Mouse (Mus musculus) lung, postnatal 0 days (tissue): ENCODE measurements at regions not wholly inside any gene's neighbourhood (a gene's known extent, or its start where the extent isn't known, plus 50 kb on each side); places are given as distances from the start of the nearest gene placed in this dataset.

Source experiments
- ATAC-seq: fragments of 200-750 bp; cut with Nextera tagmentation; 2 replicates; pipeline ENCODE4 v1.8.0; 2017; ENCODE audit warnings: moderate library complexity
- DNase-seq: peaks from one replicate; pipeline ENCODE4 v3.0.0-alpha.2; 2016; ENCODE audit warnings: low spot score
- H3K27ac ChIP-seq: fragments of 300-500 bp; sonication (generic); 2 replicates; pipeline ENCODE4 v1.5.1; 2014; ENCODE audit warnings: antibody characterized with exemption, mild to moderate bottlenecking, low read length, mixed read lengths
- H3K27me3 ChIP-seq: fragments of 300-500 bp; sonication (generic); replicated peaks from 2 replicates; pipeline ENCODE4 v1.6.1; 2014; ENCODE audit warnings: low read length, mixed read lengths; ENCODE audit not compliant: insufficient read depth
- H3K36me3 ChIP-seq: fragments of 300-500 bp; sonication (generic); 2 replicates; pipeline ENCODE4 v1.6.1; 2014; ENCODE audit warnings: low read length, mixed read lengths; ENCODE audit not compliant: insufficient read depth
- H3K4me1 ChIP-seq: fragments of 300-500 bp; sonication (generic); 2 replicates; pipeline ENCODE4 v1.6.1; 2014; ENCODE audit warnings: antibody characterized with exemption, low read depth, low read length, mixed read lengths; ENCODE audit not compliant: insufficient read depth
- H3K4me2 ChIP-seq: fragments of 300-500 bp; sonication (generic); replicated peaks from 2 replicates; pipeline ENCODE4 v1.6.1; 2014; ENCODE audit warnings: low read depth, mild to moderate bottlenecking, low read length, moderate library complexity, mixed read lengths
- H3K4me3 ChIP-seq: fragments of 300-500 bp; sonication (generic); 2 replicates; pipeline ENCODE4 v1.5.1; 2014; ENCODE audit warnings: low read depth, low read length
- H3K9ac ChIP-seq: fragments of 300-500 bp; sonication (generic); replicated peaks from 2 replicates; pipeline ENCODE4 v1.6.1; 2014; ENCODE audit warnings: low read depth, mild to moderate bottlenecking
- H3K9me3 ChIP-seq: fragments of 300-500 bp; sonication (generic); 2 replicates; pipeline ENCODE4 v1.6.1; 2016; ENCODE audit warnings: low read length, mixed read lengths
- CTCF ChIP-seq: IDR thresholded peaks from 2 replicates; pipeline ENCODE4 v1.5.1; 2016; ENCODE audit warnings: antibody characterized with exemption, mild to moderate bottlenecking
- EP300 ChIP-seq: IDR thresholded peaks from 2 replicates; pipeline ENCODE4 v1.6.1; 2016; ENCODE audit warnings: antibody characterized with exemption, mild to moderate bottlenecking, control low read depth
- WGBS: fragments of 180-500 bp; shearing (Covaris S2); extraction: QIAGEN DNeasy Blood & Tissue Kit; methylation state at CpG from one replicate; pipeline ENCODE4 v1.1.7; 2014; 5-methylcytosine and 5-hydroxymethylcytosine counted together

DNA sequence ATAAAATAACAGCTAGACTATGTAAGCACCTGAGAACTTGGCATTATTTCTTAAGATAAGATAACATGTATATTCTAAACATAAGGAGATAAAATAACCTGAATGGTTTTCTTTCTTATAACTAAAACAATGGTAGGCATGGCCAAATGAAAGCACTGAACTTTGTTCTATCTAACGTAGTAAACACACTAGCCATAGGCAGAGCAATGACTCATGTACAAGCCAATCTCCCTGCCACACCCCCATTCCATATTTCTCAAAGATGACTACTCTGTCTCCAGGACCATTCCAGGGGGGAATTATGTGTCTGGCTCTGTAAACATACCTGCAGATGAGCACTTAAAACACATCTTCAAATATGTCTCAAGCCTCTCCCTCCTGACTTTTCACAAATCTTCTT lies 80.6 kb upstream of the Slc7a11 start:
- no peaks in the 10 kb centered on the region for H3K27me3 ChIP-seq
- H3K4me2 ChIP-seq: no peak overlapping the region
- DNase-seq: no peak
- no peak overlapping the region for H3K4me3 ChIP-seq
- 69% methylated on average over 1 of the region's 1 CpGs for WGBS
- no peaks in the 10 kb centered on the region for H3K9me3 ChIP-seq
- no peak for TF ChIP-seq EP300
- no peak for TF ChIP-seq CTCF
- no peak overlapping the region for H3K27ac ChIP-seq
- ATAC-seq: no peak
- no peak overlapping the region for H3K9ac ChIP-seq
- H3K36me3 ChIP-seq: no peaks in the 10 kb centered on the region
- no peaks in the 10 kb centered on the region for H3K4me1 ChIP-seq

DNA sequence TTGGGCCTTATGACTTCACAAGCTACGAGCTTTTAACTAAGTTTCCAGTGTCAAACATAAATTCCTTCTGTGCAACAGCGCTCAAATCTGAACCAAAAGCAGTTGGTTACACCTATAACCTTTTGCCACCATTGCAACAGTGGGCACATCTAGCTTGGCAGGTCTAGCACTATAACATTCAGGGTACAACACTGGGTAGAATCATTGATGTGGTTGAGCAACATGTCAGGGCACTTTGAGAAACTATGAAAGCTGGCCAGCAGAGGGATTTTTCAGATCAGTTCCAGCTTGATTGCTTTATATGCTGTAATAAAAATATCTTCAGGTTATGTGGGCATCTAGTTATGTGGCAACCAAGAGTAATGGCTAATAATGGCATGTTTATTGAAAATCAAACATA lies 63.8 kb upstream of the Slc7a11 start:
- Histone ChIP-seq H3K4me1 (no peaks in the 10 kb centered on the region), H3K4me2 (no peak overlapping the region), H3K4me3 (no peak overlapping the region), H3K27ac (no peak overlapping the region), H3K9me3 (no peaks in the 10 kb centered on the region), H3K27me3 (no peaks in the 10 kb centered on the region), H3K36me3 (no peaks in the 10 kb centered on the region), H3K9ac (no peak overlapping the region)
- DNase-seq: no peak
- no peak for ATAC-seq
- 96% methylated on average over 2 of the region's 2 CpGs for WGBS
- TF ChIP-seq CTCF: no peak
- TF ChIP-seq EP300: no peak
